Mouse (Mus musculus): Measurements from ENCODE around the gene Slc8a1. TPM values are rescaled to one million over a fixed set of nuclear protein-coding genes. Genes with fewer than 3 reads are reported as not detected.

Slc8a1 gene
- total and polyA plus RNA-seq, 3 experiments: not detected

DNA sequence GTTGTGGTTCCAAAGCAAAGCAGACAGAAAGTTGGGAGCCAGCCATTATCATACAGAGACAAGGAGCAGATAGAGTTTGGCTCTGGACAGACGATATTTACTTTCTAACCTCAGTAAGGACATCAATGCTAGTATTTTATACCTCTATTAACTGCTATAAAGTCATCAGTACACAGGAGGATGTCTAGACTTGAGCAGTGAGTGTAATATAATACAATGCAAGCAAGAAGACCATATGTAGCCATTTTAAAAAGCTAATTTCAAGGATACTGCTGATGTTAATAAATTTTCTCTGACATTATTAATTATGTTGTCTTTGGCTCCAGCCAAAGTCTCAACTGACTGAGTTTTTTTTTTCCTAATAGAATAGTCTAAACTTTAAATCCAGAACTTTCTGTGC lies 402.7 kb downstream of the Slc8a1 start:
- no peak for DNase-seq (ENCODE audit: extremely low read depth)
- no peak overlapping the region for H3K27ac ChIP-seq (ENCODE audit: insufficient read depth, low read depth)
- no peaks in the 10 kb centered on the region for H3K4me1 ChIP-seq (ENCODE audit: control insufficient read depth in 1 of 2, insufficient read depth in 2 of 2)
- dilution Hi-C loops (cut with MboI; ENCODE audit: extremely low pct_ligation_motif_present, extremely low pct_unique_long_range_greater_than_20kb, low sequenced_read_pairs): no loop called here
- no peak overlapping the region for H3K4me2 ChIP-seq (ENCODE audit: insufficient read depth, low read depth, poor library complexity, severe bottlenecking)
- peaks cover 22% of the 10 kb centered on the region for H3K9me3 ChIP-seq (replicated peaks; ENCODE audit: low read length)
- H3K27me3 ChIP-seq (replicated peaks): no peaks in the 10 kb centered on the region
- no peak overlapping the region for H3K4me3 ChIP-seq (replicated peaks in 1 of 3; ENCODE audit: low read depth in 2 of 3, low read length in 2 of 3, poor library complexity in 1 of 3)
- H3K79me2 ChIP-seq (replicated peaks; ENCODE audit: control insufficient read depth, extremely low read depth, insufficient read depth, poor library complexity, severe bottlenecking): no peaks in the 10 kb centered on the region
- in situ Hi-C loops (cut with MboI; ENCODE audit: low pct_ligation_motif_present, low pct_unique_long_range_greater_than_20kb, low sequenced_read_pairs): no loop called here
- TF ChIP-seq ZKSCAN1 (IDR thresholded peaks at IDR 0.05; ENCODE audit: borderline replicate concordance, low read depth, low read length) (no peak), RAD21 (IDR thresholded peaks at IDR 0.05; ENCODE audit: low read depth, low read length) (no peak), HCFC1 (IDR thresholded peaks at IDR 0.05; ENCODE audit: low read depth, low read length) (no peak), TBP (conservative IDR thresholded peaks at IDR 0.05; ENCODE audit: low read depth, low read length) (no peak), JUN (IDR thresholded peaks at IDR 0.05; ENCODE audit: insufficient read depth, low read depth, low read length) (no peak), EP300 (IDR thresholded peaks at IDR 0.05; ENCODE audit: low read length) (no peak), JUND (conservative IDR thresholded peaks at IDR 0.05; ENCODE audit: low read depth, low read length) (no peak), ZMIZ1 (IDR thresholded peaks at IDR 0.05; ENCODE audit: low read depth, low read length) (no peak), SMC3 (IDR thresholded peaks at IDR 0.05; ENCODE audit: low read depth, low read length) (no peak), GABPA (IDR thresholded peaks at IDR 0.05; ENCODE audit: insufficient replicate concordance, low read depth, low read length) (no peak), POLR2AphosphoS2 (IDR thresholded peaks at IDR 0.05; ENCODE audit: low read depth, low read length) (no peak), POLR2A (IDR thresholded peaks at IDR 0.05; ENCODE audit: low read depth, low read length) (no peak), CTCF (conservative IDR thresholded peaks at IDR 0.05 in 1 of 2, IDR thresholded peaks at IDR 0.05 in 1 of 2; ENCODE audit: low read depth in 2 of 2, low read length in 2 of 2) (no peak), UBTF (IDR thresholded peaks at IDR 0.05; ENCODE audit: low read depth, low read length) (no peak), KAT2A (IDR thresholded peaks at IDR 0.05; ENCODE audit: insufficient replicate concordance, low read length) (no peak), PAX5 (IDR thresholded peaks at IDR 0.05; ENCODE audit: low read length) (no peak), ZC3H11A (IDR thresholded peaks at IDR 0.05; ENCODE audit: low read depth, low read length) (no peak), CHD2 (IDR thresholded peaks at IDR 0.05; ENCODE audit: low read length) (no peak), MAX (IDR thresholded peaks at IDR 0.05; ENCODE audit: low read length) (no peak)
- no peaks in the 10 kb centered on the region for H3K36me3 ChIP-seq (replicated peaks in 1 of 2; ENCODE audit: control insufficient read depth in 1 of 2, insufficient read depth in 1 of 2, low read length in 1 of 2)
- H3K9ac ChIP-seq (ENCODE audit: insufficient read depth, low read depth): no peak overlapping the region
